Mouse (Mus musculus): ENCODE data around the gene Aire. TPM values are rescaled to one million over a fixed set of nuclear protein-coding genes. Genes with fewer than 3 reads are reported as not detected.

Gene Aire
- polyA plus RNA-seq (2015; fragmentation: Nextera tagmentation; extraction: Ambion mirVana), result 0.53 and 0.64 TPM in 2 replicates

GRCm38 (mm10) chr10:78043406-78043836 lies at the start of gene Aire:
TSS of gene Aire (minus strand) at chr10:78043610.

GRCm38 (mm10) chr10:78069101-78070011 lies 25.9 kb upstream of the Aire start, which contains the start of gene Icosl:
TSS of gene Icosl (plus strand) at chr10:78069302.

DNA sequence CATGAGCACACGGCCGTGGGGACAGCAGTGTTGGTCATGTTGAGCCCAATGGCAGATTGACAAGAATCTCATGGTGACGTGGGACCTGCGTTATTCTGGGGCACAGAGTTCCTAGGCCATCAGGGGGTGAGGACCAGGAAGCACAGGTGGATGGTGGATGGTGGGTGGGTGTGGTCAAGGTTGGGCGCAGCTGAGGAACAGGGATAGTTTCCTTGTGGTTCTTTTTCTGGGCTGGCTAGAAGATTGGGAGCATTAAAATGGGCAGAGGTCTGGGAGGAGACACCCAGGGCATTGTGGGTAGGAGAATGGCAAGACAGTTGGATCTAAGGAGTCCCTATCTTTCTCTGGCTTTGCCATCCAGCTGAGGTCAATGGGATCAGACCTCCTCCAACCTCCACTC lies 1.8 kb downstream of the Aire start, which contains the start of gene Dnmt3l:
Dnmt3l (plus strand) TSS at position 301 of the 400 bp plus-strand sequence.

DNA sequence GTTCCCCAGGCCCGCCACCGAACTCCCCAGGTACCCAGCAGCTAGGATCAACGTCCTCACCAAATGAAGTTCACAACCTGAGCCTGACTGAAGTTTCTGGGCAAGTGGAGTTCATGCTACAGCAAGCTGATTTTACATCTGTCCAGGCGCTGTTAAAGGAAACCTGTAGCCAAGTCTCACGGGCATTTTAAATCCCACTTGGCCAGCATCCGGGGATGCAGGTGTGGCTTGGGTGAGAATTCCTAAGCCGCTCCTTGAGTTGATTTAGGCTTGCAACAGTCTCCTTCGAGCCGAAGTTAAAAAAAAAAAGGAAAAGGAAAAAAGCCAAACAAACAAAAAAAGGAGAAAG lies 33.5 kb downstream of the Aire start, which contains the start of gene Pfkl:
Pfkl (minus strand) TSS at position 139 of the 349 bp plus-strand sequence.

Other genes with a start within 250 kb of the Aire start
- not detected in 2 replicates for gene Gm9639, start 248.5 kb downstream of the Aire start, polyA plus RNA-seq (2015; fragmentation: Nextera tagmentation; extraction: Ambion mirVana)
- not detected in 2 replicates for gene Gm19668, start 244.5 kb downstream of the Aire start, polyA plus RNA-seq (2015; fragmentation: Nextera tagmentation; extraction: Ambion mirVana)
- not detected in 2 replicates for gene Gm9507, start 231.8 kb downstream of the Aire start, polyA plus RNA-seq (2015; fragmentation: Nextera tagmentation; extraction: Ambion mirVana)
- not detected in 2 replicates for gene Gm2696, start 228.9 kb downstream of the Aire start, polyA plus RNA-seq (2015; fragmentation: Nextera tagmentation; extraction: Ambion mirVana)
- not detected in 2 replicates for gene Krtap10-4, start 216.5 kb downstream of the Aire start, polyA plus RNA-seq (2015; fragmentation: Nextera tagmentation; extraction: Ambion mirVana)
- gene Krtap10-10, start 207.7 kb downstream of the Aire start, polyA plus RNA-seq (2015; fragmentation: Nextera tagmentation; extraction: Ambion mirVana), result not detected in 2 replicates
- not detected in 2 replicates for gene Gm36176, start 196.8 kb downstream of the Aire start, polyA plus RNA-seq (2015; fragmentation: Nextera tagmentation; extraction: Ambion mirVana)
- gene Gm10318, start 190.8 kb downstream of the Aire start, polyA plus RNA-seq (2015; fragmentation: Nextera tagmentation; extraction: Ambion mirVana), result not detected in 2 replicates
- not detected in 2 replicates for gene Gm3285, start 181.6 kb downstream of the Aire start, polyA plus RNA-seq (2015; fragmentation: Nextera tagmentation; extraction: Ambion mirVana)
- 7.1 and 7.6 TPM in 2 replicates for gene Lrrc3, start 141.1 kb downstream of the Aire start, polyA plus RNA-seq (2015; fragmentation: Nextera tagmentation; extraction: Ambion mirVana)
- 0.27 and 0.58 TPM in 2 replicates for gene Trpm2, start 73.0 kb downstream of the Aire start, polyA plus RNA-seq (2015; fragmentation: Nextera tagmentation; extraction: Ambion mirVana)
- 14.8 and 17.2 TPM in 2 replicates for gene 1810043G02Rik, start 65.1 kb downstream of the Aire start, polyA plus RNA-seq (2015; fragmentation: Nextera tagmentation; extraction: Ambion mirVana)
- 83.0 and 103 TPM in 2 replicates for gene Pfkl, start 33.5 kb downstream of the Aire start, polyA plus RNA-seq (2015; fragmentation: Nextera tagmentation; extraction: Ambion mirVana)
- gene Dnmt3l, start 1.7 kb downstream of the Aire start, polyA plus RNA-seq (2015; fragmentation: Nextera tagmentation; extraction: Ambion mirVana), result 8.0 and 8.3 TPM in 2 replicates
- gene Icosl, start 25.7 kb upstream of the Aire start, polyA plus RNA-seq (2015; fragmentation: Nextera tagmentation; extraction: Ambion mirVana), result 8.8 and 9.1 TPM in 2 replicates
- gene D10Jhu81e, start 126.2 kb upstream of the Aire start, polyA plus RNA-seq (2015; fragmentation: Nextera tagmentation; extraction: Ambion mirVana), result 25.5 and 26.9 TPM in 2 replicates
- gene Pwp2, start 141.5 kb upstream of the Aire start, polyA plus RNA-seq (2015; fragmentation: Nextera tagmentation; extraction: Ambion mirVana), result 7.1 and 7.9 TPM in 2 replicates
- gene Trappc10, start 201.0 kb upstream of the Aire start, polyA plus RNA-seq (2015; fragmentation: Nextera tagmentation; extraction: Ambion mirVana), result 13.5 and 14.6 TPM in 2 replicates

Measured in urinary bladder, postnatal 0 days (tissue).